Mouse (Mus musculus): Measurements from ENCODE around the gene Scube1. TPM values are rescaled to one million over a fixed set of nuclear protein-coding genes. Genes with fewer than 3 reads are reported as not detected.

Scube1 gene
- polyA plus RNA-seq, 1 experiment from 2014 or later = 2.5 TPM

- WGBS = 82% methylated on average over 10 of the region's 10 CpGs
- H3K9me3 ChIP-seq (ENCODE audit: control insufficient read depth) = no peaks in the 10 kb centered on the region
- H3K27ac ChIP-seq (ENCODE audit: low read depth, low read length) = no peak overlapping the region
- no peak overlapping the region for H3K4me3 ChIP-seq (ENCODE audit: low read depth, low read length)
- H3K9ac ChIP-seq (ENCODE audit: low read depth, low read length) = no peak overlapping the region
- TF ChIP-seq CTCF (IDR thresholded peaks at IDR 0.05; ENCODE audit: low read depth) = no peak
- H3K27me3 ChIP-seq (replicated peaks; ENCODE audit: control insufficient read depth, insufficient read depth, low read length) = no peaks in the 10 kb centered on the region
- no peak overlapping the region for H3K4me2 ChIP-seq (replicated peaks; ENCODE audit: low read depth)
- no peaks in the 10 kb centered on the region for H3K4me1 ChIP-seq (replicated peaks; ENCODE audit: control insufficient read depth, insufficient read depth, low read length)
- H3K36me3 ChIP-seq (ENCODE audit: control insufficient read depth, insufficient read depth) = no peaks in the 10 kb centered on the region
- no peak for ATAC-seq
These were observed 12.0 kb downstream of the Scube1 start for GRCm38 (mm10) chr15:83712798-83713197.

- H3K9me3 ChIP-seq (ENCODE audit: control insufficient read depth) = no peaks in the 10 kb centered on the region
- no peak overlapping the region for H3K4me3 ChIP-seq (ENCODE audit: low read depth, low read length)
- no peaks in the 10 kb centered on the region for H3K27me3 ChIP-seq (replicated peaks; ENCODE audit: control insufficient read depth, insufficient read depth, low read length)
- H3K9ac ChIP-seq (ENCODE audit: low read depth, low read length) = no peak overlapping the region
- H3K4me1 ChIP-seq (replicated peaks; ENCODE audit: control insufficient read depth, insufficient read depth, low read length) = no peaks in the 10 kb centered on the region
- H3K27ac ChIP-seq (ENCODE audit: low read depth, low read length) = no peak overlapping the region
- no peak for ATAC-seq
- WGBS = 87% methylated on average over 5 of the region's 5 CpGs
- no peak overlapping the region for H3K4me2 ChIP-seq (replicated peaks; ENCODE audit: low read depth)
- no peak for TF ChIP-seq CTCF (IDR thresholded peaks at IDR 0.05; ENCODE audit: low read depth)
- no peaks in the 10 kb centered on the region for H3K36me3 ChIP-seq (ENCODE audit: control insufficient read depth, insufficient read depth)
These were observed 12.5 kb downstream of the Scube1 start for GRCm38 (mm10) chr15:83712361-83712760.

GRCm38 (mm10) chr15:83709889-83710774, 14.7 kb downstream of the Scube1 start:
- Histone ChIP-seq H3K4me1 (replicated peaks; ENCODE audit: control insufficient read depth, insufficient read depth, low read length) (no peaks in the 10 kb centered on the region), H3K9ac (ENCODE audit: low read depth, low read length) (no peak overlapping the region), H3K9me3 (ENCODE audit: control insufficient read depth) (no peaks in the 10 kb centered on the region), H3K27ac (ENCODE audit: low read depth, low read length) (no peak overlapping the region), H3K4me2 (replicated peaks; ENCODE audit: low read depth) (no peak overlapping the region), H3K27me3 (replicated peaks; ENCODE audit: control insufficient read depth, insufficient read depth, low read length) (no peaks in the 10 kb centered on the region), H3K4me3 (ENCODE audit: low read depth, low read length) (no peak overlapping the region), H3K36me3 (ENCODE audit: control insufficient read depth, insufficient read depth) (no peaks in the 10 kb centered on the region)
- 45% methylated on average over 23 of the region's 23 CpGs for WGBS
- no peak for ATAC-seq
- TF ChIP-seq CTCF (IDR thresholded peaks at IDR 0.05; ENCODE audit: low read depth) = no peak

- no peak overlapping the region for H3K4me2 ChIP-seq (replicated peaks; ENCODE audit: low read depth)
- no peaks in the 10 kb centered on the region for H3K27me3 ChIP-seq (replicated peaks; ENCODE audit: control insufficient read depth, insufficient read depth, low read length)
- no peak overlapping the region for H3K4me3 ChIP-seq (ENCODE audit: low read depth, low read length)
- no peaks in the 10 kb centered on the region for H3K4me1 ChIP-seq (replicated peaks; ENCODE audit: control insufficient read depth, insufficient read depth, low read length)
- H3K27ac ChIP-seq (ENCODE audit: low read depth, low read length) = no peak overlapping the region
- ATAC-seq = no peak
- no peaks in the 10 kb centered on the region for H3K9me3 ChIP-seq (ENCODE audit: control insufficient read depth)
- no peak for TF ChIP-seq CTCF (IDR thresholded peaks at IDR 0.05; ENCODE audit: low read depth)
- no peak overlapping the region for H3K9ac ChIP-seq (ENCODE audit: low read depth, low read length)
- no peaks in the 10 kb centered on the region for H3K36me3 ChIP-seq (ENCODE audit: control insufficient read depth, insufficient read depth)
- 55% methylated on average over 9 of the region's 10 CpGs for WGBS
These were observed 18.2 kb downstream of the Scube1 start for GRCm38 (mm10) chr15:83706528-83707199.

- 77% methylated on average over 13 of the region's 13 CpGs for WGBS
- Histone ChIP-seq H3K4me2 (replicated peaks; ENCODE audit: low read depth) (no peak overlapping the region), H3K9ac (ENCODE audit: low read depth, low read length) (no peak overlapping the region), H3K4me3 (ENCODE audit: low read depth, low read length) (no peak overlapping the region), H3K27me3 (replicated peaks; ENCODE audit: control insufficient read depth, insufficient read depth, low read length) (no peaks in the 10 kb centered on the region), H3K36me3 (ENCODE audit: control insufficient read depth, insufficient read depth) (no peaks in the 10 kb centered on the region), H3K27ac (ENCODE audit: low read depth, low read length) (no peak overlapping the region), H3K9me3 (ENCODE audit: control insufficient read depth) (no peaks in the 10 kb centered on the region), H3K4me1 (replicated peaks; ENCODE audit: control insufficient read depth, insufficient read depth, low read length) (no peaks in the 10 kb centered on the region)
- TF ChIP-seq CTCF (IDR thresholded peaks at IDR 0.05; ENCODE audit: low read depth) = no peak
- ATAC-seq = no peak
These were observed 24.3 kb downstream of the Scube1 start for GRCm38 (mm10) chr15:83700593-83700923.

- Histone ChIP-seq H3K9ac (ENCODE audit: low read depth, low read length) (no peak overlapping the region), H3K4me2 (replicated peaks; ENCODE audit: low read depth) (no peak overlapping the region), H3K9me3 (ENCODE audit: control insufficient read depth) (no peaks in the 10 kb centered on the region), H3K27ac (ENCODE audit: low read depth, low read length) (no peak overlapping the region), H3K27me3 (replicated peaks; ENCODE audit: control insufficient read depth, insufficient read depth, low read length) (no peaks in the 10 kb centered on the region), H3K4me1 (replicated peaks; ENCODE audit: control insufficient read depth, insufficient read depth, low read length) (no peaks in the 10 kb centered on the region), H3K36me3 (ENCODE audit: control insufficient read depth, insufficient read depth) (no peaks in the 10 kb centered on the region), H3K4me3 (ENCODE audit: low read depth, low read length) (no peak overlapping the region)
- WGBS = 61% methylated on average over 11 of the region's 11 CpGs
- TF ChIP-seq CTCF (IDR thresholded peaks at IDR 0.05; ENCODE audit: low read depth) = no peak
- ATAC-seq = no peak
These were observed 24.8 kb downstream of the Scube1 start for GRCm38 (mm10) chr15:83699834-83700592.
